Mouse (Mus musculus): ENCODE measurements around the gene Nfatc2ip. TPM values are rescaled to one million over a fixed set of nuclear protein-coding genes. Genes with fewer than 3 reads are reported as not detected.

Gene Nfatc2ip
- polyA plus RNA-seq, 1 experiment from 2014 or later, result 3.6 TPM

GRCm38 (mm10) chr7:126374526-126374925, 22.0 kb downstream of the Nfatc2ip start:
- Histone ChIP-seq H3K27ac (ENCODE audit: low read depth, low read length) (no peak overlapping the region), H3K36me3 (ENCODE audit: control insufficient read depth, insufficient read depth, low read length) (peaks cover 18% of the 10 kb centered on the region), H3K4me2 (no peak overlapping the region), H3K4me3 (ENCODE audit: low read depth, low read length) (no peak overlapping the region), H3K9ac (ENCODE audit: low read depth, low read length) (no peak overlapping the region), H3K9me3 (ENCODE audit: control insufficient read depth, low read length) (no peaks in the 10 kb centered on the region), H3K27me3 (replicated peaks; ENCODE audit: control insufficient read depth, insufficient read depth, low read length) (no peaks in the 10 kb centered on the region), H3K4me1 (replicated peaks; ENCODE audit: control insufficient read depth, insufficient read depth, low read length) (peaks cover 10% of the 10 kb centered on the region)
- ATAC-seq (replicated peaks; ENCODE audit: low FRiP score) (no peak), DNase-seq (ENCODE audit: low spot score) (no peak)
- WGBS, result 68% methylated on average over 6 of the region's 6 CpGs

- ATAC-seq (replicated peaks; ENCODE audit: low FRiP score) (no peak), DNase-seq (ENCODE audit: low spot score) (no peak)
- no peak overlapping the region for H3K27ac ChIP-seq (ENCODE audit: low read depth, low read length)
- H3K9me3 ChIP-seq (ENCODE audit: control insufficient read depth, low read length), result no peaks in the 10 kb centered on the region
- 81% methylated on average over 9 of the region's 9 CpGs for WGBS
- no peaks in the 10 kb centered on the region for H3K27me3 ChIP-seq (replicated peaks; ENCODE audit: control insufficient read depth, insufficient read depth, low read length)
- peaks cover 18% of the 10 kb centered on the region for H3K36me3 ChIP-seq (ENCODE audit: control insufficient read depth, insufficient read depth, low read length)
- H3K4me2 ChIP-seq, result no peak overlapping the region
- H3K4me3 ChIP-seq (ENCODE audit: low read depth, low read length), result no peak overlapping the region
- H3K4me1 ChIP-seq (replicated peaks; ENCODE audit: control insufficient read depth, insufficient read depth, low read length), result peaks cover 13% of the 10 kb centered on the region
- H3K9ac ChIP-seq (ENCODE audit: low read depth, low read length), result no peak overlapping the region
Observed at GRCm38 (mm10) chr7:126373007-126373406, 23.5 kb downstream of the Nfatc2ip start.

GRCm38 (mm10) chr7:126369393-126369792, 27.1 kb downstream of the Nfatc2ip start, which contains the start of gene Lat:
TSS of gene Lat (minus strand) at chr7:126369570.
- Histone ChIP-seq H3K9ac (ENCODE audit: low read depth, low read length) (peak within 1 kb of the TSS; percentile 51), H3K36me3 (ENCODE audit: control insufficient read depth, insufficient read depth, low read length) (peaks cover 17% of the 10 kb centered on the region), H3K4me2 (peak within 1 kb of the TSS; percentile 46), H3K27ac (ENCODE audit: low read depth, low read length) (no peak within 1 kb of the TSS), H3K9me3 (ENCODE audit: control insufficient read depth, low read length) (no peaks in the 10 kb centered on the region), H3K27me3 (replicated peaks; ENCODE audit: control insufficient read depth, insufficient read depth, low read length) (no peaks in the 10 kb centered on the region), H3K4me1 (replicated peaks; ENCODE audit: control insufficient read depth, insufficient read depth, low read length) (peaks cover 4% of the 10 kb centered on the region; the same call in 1 of the 2 replicates), H3K4me3 (ENCODE audit: low read depth, low read length) (peak within 1 kb of the TSS; percentile 35)
- no peak for DNase-seq (ENCODE audit: low spot score)
- WGBS, result 36% methylated on average over 13 of the region's 13 CpGs
- ATAC-seq (replicated peaks; ENCODE audit: low FRiP score), result peak; percentile 43

- H3K36me3 ChIP-seq (ENCODE audit: control insufficient read depth, insufficient read depth, low read length), result peaks cover 16% of the 10 kb centered on the region
Observed at GRCm38 (mm10) chr7:126368367-126368766, 28.2 kb downstream of the Nfatc2ip start.

GRCm38 (mm10) chr7:126367636-126368035, 28.9 kb downstream of the Nfatc2ip start:
- Histone ChIP-seq H3K27me3 (replicated peaks; ENCODE audit: control insufficient read depth, insufficient read depth, low read length) (no peaks in the 10 kb centered on the region), H3K36me3 (ENCODE audit: control insufficient read depth, insufficient read depth, low read length) (peaks cover 12% of the 10 kb centered on the region), H3K27ac (ENCODE audit: low read depth, low read length) (no peak overlapping the region), H3K4me3 (ENCODE audit: low read depth, low read length) (no peak overlapping the region), H3K4me2 (no peak overlapping the region; the same call in 1 of the 2 replicates), H3K9ac (ENCODE audit: low read depth, low read length) (no peak overlapping the region), H3K4me1 (replicated peaks; ENCODE audit: control insufficient read depth, insufficient read depth, low read length) (peaks cover 4% of the 10 kb centered on the region; the same call in 1 of the 2 replicates), H3K9me3 (ENCODE audit: control insufficient read depth, low read length) (no peaks in the 10 kb centered on the region)
- ATAC-seq (replicated peaks; ENCODE audit: low FRiP score), result no peak
- no peak for DNase-seq (ENCODE audit: low spot score)
- WGBS, result 69% methylated on average over 10 of the region's 10 CpGs

More at GRCm38 (mm10) chr7:126368367-126368766, 28.2 kb downstream of the Nfatc2ip start:
- Histone ChIP-seq H3K27me3 (replicated peaks; ENCODE audit: control insufficient read depth, insufficient read depth, low read length) (no peaks in the 10 kb centered on the region), H3K9ac (ENCODE audit: low read depth, low read length) (no peak overlapping the region), H3K4me2 (peak overlapping the region; percentile 46; the same call in 1 of the 2 replicates), H3K9me3 (ENCODE audit: control insufficient read depth, low read length) (no peaks in the 10 kb centered on the region), H3K4me1 (replicated peaks; ENCODE audit: control insufficient read depth, insufficient read depth, low read length) (peaks cover 4% of the 10 kb centered on the region; the same call in 1 of the 2 replicates), H3K27ac (ENCODE audit: low read depth, low read length) (no peak overlapping the region), H3K4me3 (ENCODE audit: low read depth, low read length) (peak overlapping the region; percentile 35; the same call in 1 of the 2 replicates)
- WGBS, result 82% methylated on average over 8 of the region's 8 CpGs
- no peak for ATAC-seq (replicated peaks; ENCODE audit: low FRiP score)
- DNase-seq (ENCODE audit: low spot score), result no peak

GRCm38 (mm10) chr7:126363038-126363437, 33.5 kb downstream of the Nfatc2ip start:
- ATAC-seq (replicated peaks; ENCODE audit: low FRiP score) (0 out of 2 replicates have a peak, but pooled peaks have one; percentile 41), DNase-seq (ENCODE audit: low spot score) (no peak)
- Histone ChIP-seq H3K9ac (ENCODE audit: low read depth, low read length) (0 out of 2 replicates have a peak overlapping the region, but pooled peaks have one; percentile 16), H3K4me1 (replicated peaks; ENCODE audit: control insufficient read depth, insufficient read depth, low read length) (no peaks in the 10 kb centered on the region), H3K4me3 (ENCODE audit: low read depth, low read length) (no peak overlapping the region), H3K27me3 (replicated peaks; ENCODE audit: control insufficient read depth, insufficient read depth, low read length) (no peaks in the 10 kb centered on the region), H3K27ac (ENCODE audit: low read depth, low read length) (no peak overlapping the region), H3K36me3 (ENCODE audit: control insufficient read depth, insufficient read depth, low read length) (no peaks in the 10 kb centered on the region), H3K9me3 (ENCODE audit: control insufficient read depth, low read length) (no peaks in the 10 kb centered on the region), H3K4me2 (no peak overlapping the region)
- WGBS, result 57% methylated on average over 6 of the region's 6 CpGs

GRCm38 (mm10) chr7:126359049-126359448, 37.5 kb downstream of the Nfatc2ip start:
- H3K4me1 ChIP-seq (replicated peaks; ENCODE audit: control insufficient read depth, insufficient read depth, low read length), result peaks cover 30% of the 10 kb centered on the region
- DNase-seq (ENCODE audit: low spot score), result no peak
- WGBS, result 64% methylated on average over 13 of the region's 13 CpGs
- H3K4me2 ChIP-seq, result no peak overlapping the region; the same call in 1 of the 2 replicates
- H3K27me3 ChIP-seq (replicated peaks; ENCODE audit: control insufficient read depth, insufficient read depth, low read length), result no peaks in the 10 kb centered on the region
- no peaks in the 10 kb centered on the region for H3K36me3 ChIP-seq (ENCODE audit: control insufficient read depth, insufficient read depth, low read length)
- no peaks in the 10 kb centered on the region for H3K9me3 ChIP-seq (ENCODE audit: control insufficient read depth, low read length)
- H3K4me3 ChIP-seq (ENCODE audit: low read depth, low read length), result no peak overlapping the region
- no peak for ATAC-seq (replicated peaks; ENCODE audit: low FRiP score)
- H3K9ac ChIP-seq (ENCODE audit: low read depth, low read length), result no peak overlapping the region
- H3K27ac ChIP-seq (ENCODE audit: low read depth, low read length), result no peak overlapping the region

GRCm38 (mm10) chr7:126358413-126358812, 38.1 kb downstream of the Nfatc2ip start:
- DNase-seq (ENCODE audit: low spot score), result no peak

GRCm38 (mm10) chr7:126357838-126358237, 38.7 kb downstream of the Nfatc2ip start:
- Histone ChIP-seq H3K36me3 (ENCODE audit: control insufficient read depth, insufficient read depth, low read length) (no peaks in the 10 kb centered on the region), H3K27ac (ENCODE audit: low read depth, low read length) (no peak overlapping the region; the same call in 1 of the 2 replicates), H3K4me1 (replicated peaks; ENCODE audit: control insufficient read depth, insufficient read depth, low read length) (peaks cover 33% of the 10 kb centered on the region), H3K9ac (ENCODE audit: low read depth, low read length) (no peak overlapping the region), H3K4me2 (no peak overlapping the region), H3K27me3 (replicated peaks; ENCODE audit: control insufficient read depth, insufficient read depth, low read length) (no peaks in the 10 kb centered on the region), H3K4me3 (ENCODE audit: low read depth, low read length) (no peak overlapping the region), H3K9me3 (ENCODE audit: control insufficient read depth, low read length) (no peaks in the 10 kb centered on the region)
- ATAC-seq (replicated peaks; ENCODE audit: low FRiP score) (no peak), DNase-seq (ENCODE audit: low spot score) (no peak)
- WGBS, result 75% methylated on average over 6 of the region's 6 CpGs

More at GRCm38 (mm10) chr7:126358413-126358812, 38.1 kb downstream of the Nfatc2ip start:
- 91% methylated on average over 9 of the region's 9 CpGs for WGBS
- Histone ChIP-seq H3K9ac (ENCODE audit: low read depth, low read length) (no peak overlapping the region), H3K27ac (ENCODE audit: low read depth, low read length) (no peak overlapping the region), H3K9me3 (ENCODE audit: control insufficient read depth, low read length) (no peaks in the 10 kb centered on the region), H3K27me3 (replicated peaks; ENCODE audit: control insufficient read depth, insufficient read depth, low read length) (no peaks in the 10 kb centered on the region), H3K4me3 (ENCODE audit: low read depth, low read length) (no peak overlapping the region), H3K4me2 (no peak overlapping the region), H3K4me1 (replicated peaks; ENCODE audit: control insufficient read depth, insufficient read depth, low read length) (peaks cover 33% of the 10 kb centered on the region), H3K36me3 (ENCODE audit: control insufficient read depth, insufficient read depth, low read length) (no peaks in the 10 kb centered on the region)
- no peak for ATAC-seq (replicated peaks; ENCODE audit: low FRiP score)

Data from liver, embryonic 11.5 days (tissue).